Mouse (Mus musculus): ENCODE measurements around the gene Gm20425. TPM values are rescaled to one million over a fixed set of nuclear protein-coding genes. Genes with fewer than 3 reads are reported as not detected.

Gm20425 gene
- total and polyA plus RNA-seq, 3 experiments = not detected

DNA sequence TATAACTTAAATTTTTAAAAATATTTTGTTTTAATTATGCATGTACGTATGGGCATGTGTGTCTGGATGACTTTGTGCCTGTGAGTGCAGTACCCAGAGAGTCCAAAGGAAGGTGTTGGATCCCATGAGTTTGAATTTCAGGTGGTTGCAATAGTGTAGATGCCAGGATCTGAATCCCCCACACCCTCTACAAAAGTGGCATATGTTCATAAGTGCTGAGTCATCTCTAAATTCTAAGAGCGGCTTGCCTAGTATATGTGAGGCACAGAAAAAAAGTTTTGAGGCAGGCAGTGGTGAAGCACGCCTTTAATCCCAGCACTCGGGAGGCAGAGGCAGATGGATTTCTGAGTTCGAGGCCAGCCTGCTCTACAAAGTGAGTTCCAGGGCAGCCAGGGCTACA, 24.3 kb downstream of the Gm20425 start:
- Histone ChIP-seq H3K4me2 (ENCODE audit: insufficient read depth, low read depth, poor library complexity, severe bottlenecking) (no peak overlapping the region), H3K79me2 (replicated peaks; ENCODE audit: control insufficient read depth, extremely low read depth, insufficient read depth, poor library complexity, severe bottlenecking) (peaks cover 9% of the 10 kb centered on the region), H3K4me3 (replicated peaks in 1 of 3; ENCODE audit: low read depth in 2 of 3, low read length in 2 of 3, poor library complexity in 1 of 3) (no peak overlapping the region), H3K9ac (ENCODE audit: insufficient read depth, low read depth) (no peak overlapping the region), H3K27me3 (replicated peaks) (peaks cover 19% of the 10 kb centered on the region), H3K36me3 (replicated peaks in 1 of 2; ENCODE audit: control insufficient read depth in 1 of 2, insufficient read depth in 1 of 2, low read length in 1 of 2) (no peaks in the 10 kb centered on the region), H3K4me1 (ENCODE audit: control insufficient read depth in 1 of 2, insufficient read depth in 2 of 2) (peaks cover 0 to 2% of the 10 kb centered on the region in 2 experiments; a peak in 2 of 4 replicates), H3K27ac (ENCODE audit: insufficient read depth, low read depth) (no peak overlapping the region), H3K9me3 (replicated peaks; ENCODE audit: low read length) (peaks cover 4% of the 10 kb centered on the region)
- TF ChIP-seq MAFK (IDR thresholded peaks at IDR 0.05; ENCODE audit: insufficient replicate concordance, low read length) (peak; percentile 57; the same call in 1 of the 2 replicates), NRF1 (IDR thresholded peaks at IDR 0.05; ENCODE audit: low read depth, low read length) (no peak), IRF4 (IDR thresholded peaks at IDR 0.05; ENCODE audit: low read depth, low read length) (no peak), PAX5 (IDR thresholded peaks at IDR 0.05; ENCODE audit: low read length) (no peak), NELFE (IDR thresholded peaks at IDR 0.05; ENCODE audit: low read depth, low read length) (no peak)
- DNase-seq (ENCODE audit: extremely low read depth) = no peak
- dilution Hi-C loops (cut with MboI; ENCODE audit: extremely low pct_ligation_motif_present, extremely low pct_unique_long_range_greater_than_20kb, low sequenced_read_pairs) = no loop called here
- in situ Hi-C loops (cut with MboI; ENCODE audit: low pct_ligation_motif_present, low pct_unique_long_range_greater_than_20kb, low sequenced_read_pairs) = no loop called here

- H3K36me3 ChIP-seq (replicated peaks in 1 of 2; ENCODE audit: control insufficient read depth in 1 of 2, insufficient read depth in 1 of 2, low read length in 1 of 2) = peaks cover 20 to 29% of the 10 kb centered on the region in 2 experiments
- peak within 1 kb of the TSS; percentile 89 for H3K9ac ChIP-seq (ENCODE audit: insufficient read depth, low read depth)
- peaks cover 4 to 11% of the 10 kb centered on the region in 2 experiments; a peak in 3 of 4 replicates for H3K4me1 ChIP-seq (ENCODE audit: control insufficient read depth in 1 of 2, insufficient read depth in 2 of 2)
- peak within 1 kb of the TSS; percentile 82 to 99 (median 95) for H3K4me3 ChIP-seq (replicated peaks in 1 of 3; ENCODE audit: low read depth in 2 of 3, low read length in 2 of 3, poor library complexity in 1 of 3)
- peaks cover 4% of the 10 kb centered on the region for H3K9me3 ChIP-seq (replicated peaks; ENCODE audit: low read length)
- DNase-seq (ENCODE audit: extremely low read depth) = peak; percentile 89
- dilution Hi-C loops (cut with MboI; ENCODE audit: extremely low pct_ligation_motif_present, extremely low pct_unique_long_range_greater_than_20kb, low sequenced_read_pairs) = no loop called here
- H3K4me2 ChIP-seq (ENCODE audit: insufficient read depth, low read depth, poor library complexity, severe bottlenecking) = peak within 1 kb of the TSS; percentile 72
- no peaks in the 10 kb centered on the region for H3K27me3 ChIP-seq (replicated peaks)
- H3K27ac ChIP-seq (ENCODE audit: insufficient read depth, low read depth) = peak within 1 kb of the TSS; percentile 7; the same call in 1 of the 2 replicates
- H3K79me2 ChIP-seq (replicated peaks; ENCODE audit: control insufficient read depth, extremely low read depth, insufficient read depth, poor library complexity, severe bottlenecking) = peaks cover 19% of the 10 kb centered on the region
- in situ Hi-C loops (cut with MboI; ENCODE audit: low pct_ligation_motif_present, low pct_unique_long_range_greater_than_20kb, low sequenced_read_pairs) = no loop called here
- peak; percentile 88 for TF ChIP-seq POLR2A (IDR thresholded peaks at IDR 0.05; ENCODE audit: low read depth, low read length)
- no peak for TF ChIP-seq MAZ (IDR thresholded peaks at IDR 0.05; ENCODE audit: low read depth, low read length)
- TF ChIP-seq MAFK (IDR thresholded peaks at IDR 0.05; ENCODE audit: insufficient replicate concordance, low read length) = no peak
- 0 out of 2 replicates have a peak, but pooled peaks have one; percentile 54 for TF ChIP-seq UBTF (IDR thresholded peaks at IDR 0.05; ENCODE audit: low read depth, low read length)
- no peak for TF ChIP-seq ZKSCAN1 (IDR thresholded peaks at IDR 0.05; ENCODE audit: borderline replicate concordance, low read depth, low read length)
- 0 out of 2 replicates have a peak, but pooled peaks have one; percentile 16 for TF ChIP-seq RCOR1 (conservative IDR thresholded peaks at IDR 0.05; ENCODE audit: low read depth, low read length)
- no peak for TF ChIP-seq CHD2 (IDR thresholded peaks at IDR 0.05; ENCODE audit: low read length)
- TF ChIP-seq MAX (IDR thresholded peaks at IDR 0.05; ENCODE audit: low read length) = peak; percentile 89
- peak; percentile 53; the same call in 1 of the 2 replicates for TF ChIP-seq MEF2A (IDR thresholded peaks at IDR 0.05; ENCODE audit: borderline replicate concordance, low read depth, low read length)
- TF ChIP-seq SIN3A (IDR thresholded peaks at IDR 0.05; ENCODE audit: low read length) = peak; percentile 73
- 0 out of 2 replicates have a peak, but pooled peaks have one; percentile 49 for TF ChIP-seq IRF4 (IDR thresholded peaks at IDR 0.05; ENCODE audit: low read depth, low read length)
- no peak for TF ChIP-seq PAX5 (IDR thresholded peaks at IDR 0.05; ENCODE audit: low read length)
- TF ChIP-seq MXI1 (IDR thresholded peaks at IDR 0.05; ENCODE audit: low read depth, low read length) = peak; percentile 94
- no peak for TF ChIP-seq JUND (conservative IDR thresholded peaks at IDR 0.05; ENCODE audit: low read depth, low read length)
- no peak for TF ChIP-seq ZC3H11A (IDR thresholded peaks at IDR 0.05; ENCODE audit: low read depth, low read length)
- TF ChIP-seq HCFC1 (IDR thresholded peaks at IDR 0.05; ENCODE audit: low read depth, low read length) = peak; percentile 100
- TF ChIP-seq USF1 (IDR thresholded peaks at IDR 0.05; ENCODE audit: low read depth, low read length) = no peak
- peak; percentile 97 for TF ChIP-seq KAT2A (IDR thresholded peaks at IDR 0.05; ENCODE audit: insufficient replicate concordance, low read length)
- no peak for TF ChIP-seq USF2 (conservative IDR thresholded peaks at IDR 0.05; ENCODE audit: low read depth, low read length)
- TF ChIP-seq NELFE (IDR thresholded peaks at IDR 0.05; ENCODE audit: low read depth, low read length) = peak; percentile 73
- TF ChIP-seq CHD1 (IDR thresholded peaks at IDR 0.05; ENCODE audit: low read depth, low read length) = peak; percentile 4; the same call in 1 of the 2 replicates
- TF ChIP-seq MYC (IDR thresholded peaks at IDR 0.05; ENCODE audit: low read depth, low read length) = peak; percentile 97
- TF ChIP-seq ELF1 (IDR thresholded peaks at IDR 0.05; ENCODE audit: low read depth, low read length) = peak; percentile 52
- peak; percentile 79; the same call in 1 of the 2 replicates for TF ChIP-seq GABPA (IDR thresholded peaks at IDR 0.05; ENCODE audit: insufficient replicate concordance, low read depth, low read length)
- TF ChIP-seq RAD21 (IDR thresholded peaks at IDR 0.05; ENCODE audit: low read depth, low read length) = no peak
- no peak for TF ChIP-seq JUN (IDR thresholded peaks at IDR 0.05; ENCODE audit: insufficient read depth, low read depth, low read length)
- TF ChIP-seq ZMIZ1 (IDR thresholded peaks at IDR 0.05; ENCODE audit: low read depth, low read length) = peak; percentile 80
- no peak for TF ChIP-seq EP300 (IDR thresholded peaks at IDR 0.05; ENCODE audit: low read length)
- TF ChIP-seq TCF12 (IDR thresholded peaks at IDR 0.05; ENCODE audit: low read depth, low read length) = peak; percentile 76
Measured at GRCm38 (mm10) chr9:103201561-103202260, 28.4 kb downstream of the Gm20425 start, which contains the start of gene Srprb. Gene Srprb (minus strand): TSS chr9:103202137.
